Mouse (Mus musculus) urinary bladder, postnatal 10 days (tissue): ENCODE data around the gene Usp15.
"Not testable (repeated sequence)": the region's sequence is repeated elsewhere in the genome, so short reads cannot be mapped to it uniquely, and the experiment has no call there.

Experiments used
- DNase-seq: peaks from one replicate; pipeline ENCODE4 v3.0.0; 2022; ENCODE audit warnings: low spot score

Gene Usp15

GRCm38 (mm10) chr10:123196835-123197559 is at the start of gene Usp15:
Gene Usp15, minus strand, starts transcription at chr10:123196995.
- peak; percentile 65 for DNase-seq

- no peak for DNase-seq
Measured at GRCm38 (mm10) chr10:123229420-123229819, 32.6 kb upstream of the Usp15 start.

GRCm38 (mm10) chr10:123222785-123223184 is 26.0 kb upstream of the Usp15 start:
- no peak for DNase-seq

- DNase-seq, result no peak
Measured at GRCm38 (mm10) chr10:123209517-123209916, 12.7 kb upstream of the Usp15 start.

- no peak for DNase-seq
Measured at GRCm38 (mm10) chr10:123208336-123208735, 11.5 kb upstream of the Usp15 start.

- no peak for DNase-seq
Measured at GRCm38 (mm10) chr10:123206074-123206473, 9.3 kb upstream of the Usp15 start.

- not testable (repeated sequence) for DNase-seq
Measured at GRCm38 (mm10) chr10:123205364-123205763, 8.6 kb upstream of the Usp15 start.

- no peak for DNase-seq
Measured at GRCm38 (mm10) chr10:123201981-123202758, 5.4 kb upstream of the Usp15 start.

GRCm38 (mm10) chr10:123201436-123201835 is 4.6 kb upstream of the Usp15 start:
- DNase-seq, result no peak

GRCm38 (mm10) chr10:123200996-123201395 is 4.2 kb upstream of the Usp15 start:
- no peak for DNase-seq

- DNase-seq, result no peak
Measured at GRCm38 (mm10) chr10:123200320-123200659, 3.5 kb upstream of the Usp15 start.

GRCm38 (mm10) chr10:123199615-123200319 is 3.0 kb upstream of the Usp15 start:
- no peak for DNase-seq

- no peak for DNase-seq
Measured at GRCm38 (mm10) chr10:123199119-123199518, 2.3 kb upstream of the Usp15 start.

- DNase-seq, result no peak
Measured at GRCm38 (mm10) chr10:123198183-123198582, 1.4 kb upstream of the Usp15 start.

GRCm38 (mm10) chr10:123195961-123196834 is 597 bp downstream of the Usp15 start:
- DNase-seq, result no peak

GRCm38 (mm10) chr10:123195501-123195900 is 1.3 kb downstream of the Usp15 start:
- no peak for DNase-seq

GRCm38 (mm10) chr10:123191038-123191437 is 5.8 kb downstream of the Usp15 start:
- DNase-seq, result no peak

- DNase-seq, result no peak
Measured at GRCm38 (mm10) chr10:123187337-123187736, 9.5 kb downstream of the Usp15 start.

- no peak for DNase-seq
Measured at GRCm38 (mm10) chr10:123185907-123186306, 10.9 kb downstream of the Usp15 start.

GRCm38 (mm10) chr10:123183743-123184142 is 13.1 kb downstream of the Usp15 start:
- no peak for DNase-seq

GRCm38 (mm10) chr10:123183243-123183642 is 13.6 kb downstream of the Usp15 start:
- no peak for DNase-seq

GRCm38 (mm10) chr10:123182391-123182790 is 14.4 kb downstream of the Usp15 start:
- DNase-seq, result no peak
